Mouse (Mus musculus): ENCODE data around the gene Dntt. TPM values are rescaled to one million over a fixed set of nuclear protein-coding genes. Genes with fewer than 3 reads are reported as not detected.
A peak's percentile ranks its signal among the peaks of the same experiment; 100 is the strongest.

Gene Dntt
- total and polyA plus RNA-seq, 2 experiments from 2014 or later, result not detected

GRCm38 (mm10) chr19:41097038-41097437 lies 68.0 kb downstream of the Dntt start:
- DNase-seq (ENCODE audit: low spot score) (no peak), ATAC-seq (ENCODE audit: insufficient read depth, low read depth) (no peak)
- no peaks in the 10 kb centered on the region for H3K9me3 ChIP-seq (replicated peaks; ENCODE audit: control insufficient read depth, low read length)
- H3K27me3 ChIP-seq (ENCODE audit: control insufficient read depth, insufficient read depth, low read length), result no peaks in the 10 kb centered on the region
- no peaks in the 10 kb centered on the region for H3K4me1 ChIP-seq (ENCODE audit: control insufficient read depth, insufficient read depth)
- no peak overlapping the region for H3K27ac ChIP-seq (ENCODE audit: low read depth)
- no peak overlapping the region for H3K4me3 ChIP-seq (ENCODE audit: low read depth, low read length)
- no peak overlapping the region for H3K4me2 ChIP-seq (ENCODE audit: low read depth, low read length)
- WGBS, result 48% methylated on average over 4 of the region's 4 CpGs
- H3K36me3 ChIP-seq (replicated peaks; ENCODE audit: control insufficient read depth, insufficient read depth, low read length), result no peaks in the 10 kb centered on the region
- TF ChIP-seq EP300 (IDR thresholded peaks at IDR 0.05; ENCODE audit: low read depth), result no peak
- TF ChIP-seq CTCF (IDR thresholded peaks at IDR 0.05; ENCODE audit: low read depth), result no peak
- H3K9ac ChIP-seq (replicated peaks; ENCODE audit: low read depth, low read length), result no peak overlapping the region

- no peak for DNase-seq (ENCODE audit: low spot score)
- Histone ChIP-seq H3K9me3 (replicated peaks; ENCODE audit: control insufficient read depth, low read length) (no peaks in the 10 kb centered on the region), H3K4me1 (ENCODE audit: control insufficient read depth, insufficient read depth) (no peaks in the 10 kb centered on the region), H3K27ac (ENCODE audit: low read depth) (no peak overlapping the region), H3K4me2 (ENCODE audit: low read depth, low read length) (no peak overlapping the region), H3K27me3 (ENCODE audit: control insufficient read depth, insufficient read depth, low read length) (no peaks in the 10 kb centered on the region), H3K36me3 (replicated peaks; ENCODE audit: control insufficient read depth, insufficient read depth, low read length) (no peaks in the 10 kb centered on the region), H3K9ac (replicated peaks; ENCODE audit: low read depth, low read length) (no peak overlapping the region), H3K4me3 (ENCODE audit: low read depth, low read length) (no peak overlapping the region)
- TF ChIP-seq EP300 (IDR thresholded peaks at IDR 0.05; ENCODE audit: low read depth) (no peak), CTCF (IDR thresholded peaks at IDR 0.05; ENCODE audit: low read depth) (no peak)
- WGBS, result 89% methylated on average over 7 of the region's 7 CpGs
- no peak for ATAC-seq (ENCODE audit: insufficient read depth, low read depth)
Measured at GRCm38 (mm10) chr19:41100863-41101262, 71.8 kb downstream of the Dntt start.

GRCm38 (mm10) chr19:41101390-41101789 lies 72.3 kb downstream of the Dntt start:
- no peaks in the 10 kb centered on the region for H3K27me3 ChIP-seq (ENCODE audit: control insufficient read depth, insufficient read depth, low read length)
- no peak overlapping the region for H3K27ac ChIP-seq (ENCODE audit: low read depth)
- no peak overlapping the region for H3K9ac ChIP-seq (replicated peaks; ENCODE audit: low read depth, low read length)
- TF ChIP-seq CTCF (IDR thresholded peaks at IDR 0.05; ENCODE audit: low read depth), result no peak
- no peak for TF ChIP-seq EP300 (IDR thresholded peaks at IDR 0.05; ENCODE audit: low read depth)
- H3K4me2 ChIP-seq (ENCODE audit: low read depth, low read length), result no peak overlapping the region
- no peak for ATAC-seq (ENCODE audit: insufficient read depth, low read depth)
- whole genome bisulfite sequencing, result 74% methylated on average over 8 of the region's 8 CpGs
- no peak overlapping the region for H3K4me3 ChIP-seq (ENCODE audit: low read depth, low read length)
- no peaks in the 10 kb centered on the region for H3K9me3 ChIP-seq (replicated peaks; ENCODE audit: control insufficient read depth, low read length)
- DNase-seq (ENCODE audit: low spot score), result no peak
- H3K36me3 ChIP-seq (replicated peaks; ENCODE audit: control insufficient read depth, insufficient read depth, low read length), result no peaks in the 10 kb centered on the region
- H3K4me1 ChIP-seq (ENCODE audit: control insufficient read depth, insufficient read depth), result no peaks in the 10 kb centered on the region

GRCm38 (mm10) chr19:41104922-41105321 lies 75.8 kb downstream of the Dntt start:
- Histone ChIP-seq H3K27me3 (ENCODE audit: control insufficient read depth, insufficient read depth, low read length) (no peaks in the 10 kb centered on the region), H3K36me3 (replicated peaks; ENCODE audit: control insufficient read depth, insufficient read depth, low read length) (no peaks in the 10 kb centered on the region), H3K4me2 (ENCODE audit: low read depth, low read length) (no peak overlapping the region), H3K4me3 (ENCODE audit: low read depth, low read length) (no peak overlapping the region), H3K27ac (ENCODE audit: low read depth) (no peak overlapping the region), H3K9ac (replicated peaks; ENCODE audit: low read depth, low read length) (no peak overlapping the region), H3K4me1 (ENCODE audit: control insufficient read depth, insufficient read depth) (no peaks in the 10 kb centered on the region), H3K9me3 (replicated peaks; ENCODE audit: control insufficient read depth, low read length) (no peaks in the 10 kb centered on the region)
- TF ChIP-seq EP300 (IDR thresholded peaks at IDR 0.05; ENCODE audit: low read depth) (no peak), CTCF (IDR thresholded peaks at IDR 0.05; ENCODE audit: low read depth) (peak; percentile 63)
- 42% methylated on average over 8 of the region's 8 CpGs for WGBS
- peak; percentile 28 for DNase-seq (ENCODE audit: low spot score)
- no peak for ATAC-seq (ENCODE audit: insufficient read depth, low read depth)

- no peaks in the 10 kb centered on the region for H3K36me3 ChIP-seq (replicated peaks; ENCODE audit: control insufficient read depth, insufficient read depth, low read length)
- no peak for TF ChIP-seq EP300 (IDR thresholded peaks at IDR 0.05; ENCODE audit: low read depth)
- no peak for TF ChIP-seq CTCF (IDR thresholded peaks at IDR 0.05; ENCODE audit: low read depth)
- DNase-seq (ENCODE audit: low spot score) (no peak), ATAC-seq (ENCODE audit: insufficient read depth, low read depth) (no peak)
- H3K27ac ChIP-seq (ENCODE audit: low read depth), result no peak overlapping the region
- WGBS, result 71% methylated on average over 8 of the region's 8 CpGs
- no peaks in the 10 kb centered on the region for H3K27me3 ChIP-seq (ENCODE audit: control insufficient read depth, insufficient read depth, low read length)
- H3K9ac ChIP-seq (replicated peaks; ENCODE audit: low read depth, low read length), result no peak overlapping the region
- H3K9me3 ChIP-seq (replicated peaks; ENCODE audit: control insufficient read depth, low read length), result no peaks in the 10 kb centered on the region
- no peak overlapping the region for H3K4me2 ChIP-seq (ENCODE audit: low read depth, low read length)
- no peaks in the 10 kb centered on the region for H3K4me1 ChIP-seq (ENCODE audit: control insufficient read depth, insufficient read depth)
- no peak overlapping the region for H3K4me3 ChIP-seq (ENCODE audit: low read depth, low read length)
Measured at GRCm38 (mm10) chr19:41107530-41107929, 78.5 kb downstream of the Dntt start.

- no peak overlapping the region for H3K27ac ChIP-seq (ENCODE audit: low read depth)
- WGBS, result 73% methylated on average over 7 of the region's 7 CpGs
- no peaks in the 10 kb centered on the region for H3K27me3 ChIP-seq (ENCODE audit: control insufficient read depth, insufficient read depth, low read length)
- TF ChIP-seq CTCF (IDR thresholded peaks at IDR 0.05; ENCODE audit: low read depth), result no peak
- no peak for TF ChIP-seq EP300 (IDR thresholded peaks at IDR 0.05; ENCODE audit: low read depth)
- H3K4me2 ChIP-seq (ENCODE audit: low read depth, low read length), result no peak overlapping the region
- H3K9ac ChIP-seq (replicated peaks; ENCODE audit: low read depth, low read length), result no peak overlapping the region
- H3K9me3 ChIP-seq (replicated peaks; ENCODE audit: control insufficient read depth, low read length), result no peaks in the 10 kb centered on the region
- ATAC-seq (ENCODE audit: insufficient read depth, low read depth), result no peak
- no peak overlapping the region for H3K4me3 ChIP-seq (ENCODE audit: low read depth, low read length)
- no peaks in the 10 kb centered on the region for H3K4me1 ChIP-seq (ENCODE audit: control insufficient read depth, insufficient read depth)
- DNase-seq (ENCODE audit: low spot score), result no peak
- no peaks in the 10 kb centered on the region for H3K36me3 ChIP-seq (replicated peaks; ENCODE audit: control insufficient read depth, insufficient read depth, low read length)
Measured at GRCm38 (mm10) chr19:41108666-41109065, 79.6 kb downstream of the Dntt start.

Other genes starting within 250 kb of the Dntt start
- gene Ccnj, start 198.0 kb upstream of the Dntt start, total RNA-seq (2014; rRNA removed; ENCODE audit: low replicate concordance), result 2.4 and 2.7 TPM in 2 replicates
- 4.1 and 5.0 TPM in 2 replicates for gene Ccnj, start 198.0 kb upstream of the Dntt start, polyA plus RNA-seq (2015; fragmentation: Nextera tagmentation; extraction: Ambion mirVana)
- 3.7 and 10.1 TPM in 2 replicates for gene Zfp518a, start 134.6 kb upstream of the Dntt start, total RNA-seq (2014; rRNA removed; ENCODE audit: low replicate concordance)
- gene Zfp518a, start 134.6 kb upstream of the Dntt start, polyA plus RNA-seq (2015; fragmentation: Nextera tagmentation; extraction: Ambion mirVana), result 5.0 and 5.1 TPM in 2 replicates
- gene Blnk, start 34.7 kb upstream of the Dntt start, total RNA-seq (2014; rRNA removed; ENCODE audit: low replicate concordance), result not detected in 2 replicates
- gene Blnk, start 34.7 kb upstream of the Dntt start, polyA plus RNA-seq (2015; fragmentation: Nextera tagmentation; extraction: Ambion mirVana), result 0.26 and 0.29 TPM in 2 replicates
- gene Opalin, start 47.8 kb downstream of the Dntt start, total RNA-seq (2014; rRNA removed; ENCODE audit: low replicate concordance), result not detected in 2 replicates
- not detected in 2 replicates for gene Opalin, start 47.8 kb downstream of the Dntt start, polyA plus RNA-seq (2015; fragmentation: Nextera tagmentation; extraction: Ambion mirVana)
- gene Tll2, start 177.6 kb downstream of the Dntt start, total RNA-seq (2014; rRNA removed; ENCODE audit: low replicate concordance), result 0.15 TPM in 1 of 2 replicates, not detected in the other
- gene Tll2, start 177.6 kb downstream of the Dntt start, polyA plus RNA-seq (2015; fragmentation: Nextera tagmentation; extraction: Ambion mirVana), result 0.07 and 0.15 TPM in 2 replicates
- 91.6 and 111 TPM in 2 replicates for gene Tm9sf3, start 234.7 kb downstream of the Dntt start, total RNA-seq (2014; rRNA removed; ENCODE audit: low replicate concordance)
- gene Tm9sf3, start 234.7 kb downstream of the Dntt start, polyA plus RNA-seq (2015; fragmentation: Nextera tagmentation; extraction: Ambion mirVana), result 56.4 and 58.0 TPM in 2 replicates